Mouse (Mus musculus) spleen, adult 2 months (tissue): Measurements from ENCODE around the gene Snai3.

ENCODE experiments used
- CTCF ChIP-seq: fragments of 200-500 bp; IDR thresholded peaks from 2 replicates; pipeline ENCODE4 v1.5.1; 2011; ENCODE audit warnings: mild to moderate bottlenecking, inconsistent platforms; ENCODE audit not compliant: insufficient read depth, insufficient read length, insufficient replicate concordance; ENCODE audit errors: extremely low read depth
- POLR2A ChIP-seq: fragments of 200-500 bp; IDR thresholded peaks from 2 replicates; pipeline ENCODE4 v1.6.1; 2011; ENCODE audit warnings: low read depth, low read length, inconsistent platforms

DNA sequence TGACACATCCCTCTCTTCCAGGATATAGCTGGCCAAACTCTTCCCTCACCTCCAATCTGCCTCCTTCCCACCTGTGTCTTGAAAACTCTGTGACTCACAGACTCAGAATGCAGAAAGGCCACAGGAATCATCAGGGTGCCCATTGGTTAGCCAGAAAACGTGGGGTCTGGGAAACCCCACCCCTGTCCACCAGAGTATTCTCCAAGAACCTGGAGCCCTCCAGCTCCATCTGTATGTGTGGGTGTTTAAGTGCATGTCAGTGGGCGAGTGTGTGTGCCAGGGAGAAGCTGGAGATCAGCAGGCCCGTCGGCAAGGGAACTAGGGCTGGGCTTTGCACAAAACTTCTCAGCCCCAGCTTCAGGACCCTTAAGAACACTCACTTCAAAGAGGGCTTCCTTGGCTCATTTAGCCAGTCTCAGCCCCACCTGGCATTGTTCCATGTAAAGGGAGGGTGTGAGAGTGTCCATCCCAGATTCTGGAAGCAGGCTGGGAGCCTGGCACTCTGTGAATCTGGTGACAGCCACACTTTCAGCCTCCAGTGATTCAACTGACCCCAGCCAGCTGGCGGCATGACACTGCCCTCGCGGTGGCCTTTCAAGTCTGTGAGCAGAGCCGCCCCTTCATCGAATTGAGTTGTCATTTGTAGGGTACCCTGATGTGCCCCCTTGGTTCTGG lies 40.5 kb downstream of the Snai3 start:
- TF ChIP-seq CTCF (no peak), POLR2A (no peak)
